Mouse (Mus musculus): ENCODE measurements around the gene Pikfyve. TPM values are rescaled to one million over a fixed set of nuclear protein-coding genes. Genes with fewer than 3 reads are reported as not detected.
"Not testable (repeated sequence)": the region's sequence is repeated elsewhere in the genome, so short reads cannot be mapped to it uniquely, and the experiment has no call there.

The Pikfyve gene
- total RNA-seq, 2 experiments from 2014 or later = 48.3 to 51.7 TPM

- peak; percentile 48 for TF ChIP-seq CTCF (IDR thresholded peaks at IDR 0.05)
- H3K27ac ChIP-seq = peak overlapping the region; percentile 66
- DNase-seq (ENCODE audit: extremely low spot score in 1 of 2, low spot score in 2 of 2) = no peak
- intact Hi-C loops (cut with DNase I) = no loop called here
- peak overlapping the region; percentile 59 for H3K4me3 ChIP-seq
These were observed 818 bp upstream of the Pikfyve start for GRCm38 (mm10) chr1:65185524-65186205.

- Histone ChIP-seq H3K27ac (peak overlapping the region; percentile 82), H3K4me3 (peak overlapping the region; percentile 59)
- intact Hi-C loops (cut with DNase I) = no loop called here
- no peak for DNase-seq (ENCODE audit: extremely low spot score in 1 of 2, low spot score in 2 of 2)
- TF ChIP-seq CTCF (IDR thresholded peaks at IDR 0.05) = no peak
These were observed 569 bp downstream of the Pikfyve start for GRCm38 (mm10) chr1:65187074-65187430.

GRCm38 (mm10) chr1:65190172-65190571 is 3.7 kb downstream of the Pikfyve start:
- no peak for DNase-seq (ENCODE audit: extremely low spot score in 1 of 2, low spot score in 2 of 2)
- TF ChIP-seq CTCF (IDR thresholded peaks at IDR 0.05) = no peak
- no peak overlapping the region for H3K4me3 ChIP-seq
- H3K27ac ChIP-seq = no peak overlapping the region
- intact Hi-C loops (cut with DNase I) = no loop called here

GRCm38 (mm10) chr1:65193226-65193625 is 6.7 kb downstream of the Pikfyve start:
- H3K27ac ChIP-seq = peak overlapping the region; percentile 7; the same call in 1 of the 2 replicates
- no peak for TF ChIP-seq CTCF (IDR thresholded peaks at IDR 0.05)
- no peak for DNase-seq (ENCODE audit: extremely low spot score in 1 of 2, low spot score in 2 of 2)
- intact Hi-C loops (cut with DNase I) = no loop called here
- no peak overlapping the region for H3K4me3 ChIP-seq

GRCm38 (mm10) chr1:65198425-65198824 is 11.9 kb downstream of the Pikfyve start:
- Histone ChIP-seq H3K27ac (no peak overlapping the region), H3K4me3 (no peak overlapping the region)
- no peak for DNase-seq (ENCODE audit: extremely low spot score in 1 of 2, low spot score in 2 of 2)
- intact Hi-C loops (cut with DNase I) = no loop called here
- TF ChIP-seq CTCF (IDR thresholded peaks at IDR 0.05) = no peak

GRCm38 (mm10) chr1:65198861-65199260 is 12.4 kb downstream of the Pikfyve start:
- DNase-seq (ENCODE audit: extremely low spot score in 1 of 2, low spot score in 2 of 2) = no peak
- no peak overlapping the region for H3K27ac ChIP-seq
- TF ChIP-seq CTCF (IDR thresholded peaks at IDR 0.05) = no peak
- no peak overlapping the region for H3K4me3 ChIP-seq
- intact Hi-C loops (cut with DNase I) = no loop called here

GRCm38 (mm10) chr1:65204299-65204698 is 17.8 kb downstream of the Pikfyve start:
- TF ChIP-seq CTCF (IDR thresholded peaks at IDR 0.05) = no peak
- Histone ChIP-seq H3K27ac (no peak overlapping the region), H3K4me3 (no peak overlapping the region)
- no peak for DNase-seq (ENCODE audit: extremely low spot score in 1 of 2, low spot score in 2 of 2)
- intact Hi-C loops (cut with DNase I) = no loop called here

- Histone ChIP-seq H3K4me3 (no peak overlapping the region), H3K27ac (no peak overlapping the region)
- no peak for TF ChIP-seq CTCF (IDR thresholded peaks at IDR 0.05)
- no peak for DNase-seq (ENCODE audit: extremely low spot score in 1 of 2, low spot score in 2 of 2)
- intact Hi-C loops (cut with DNase I) = no loop called here
These were observed 26.7 kb downstream of the Pikfyve start for GRCm38 (mm10) chr1:65213214-65213613.

GRCm38 (mm10) chr1:65217567-65217966 is 31.1 kb downstream of the Pikfyve start:
- Histone ChIP-seq H3K27ac (no peak overlapping the region), H3K4me3 (no peak overlapping the region)
- intact Hi-C loops (cut with DNase I) = no loop called here

GRCm38 (mm10) chr1:65217972-65218371 is 31.5 kb downstream of the Pikfyve start:
- no peak overlapping the region for H3K4me3 ChIP-seq
- DNase-seq (ENCODE audit: extremely low spot score in 1 of 2, low spot score in 2 of 2) = no peak
- intact Hi-C loops (cut with DNase I) = no loop called here
- TF ChIP-seq CTCF (IDR thresholded peaks at IDR 0.05) = no peak
- no peak overlapping the region for H3K27ac ChIP-seq

More at GRCm38 (mm10) chr1:65217567-65217966, 31.1 kb downstream of the Pikfyve start:
- DNase-seq (ENCODE audit: extremely low spot score in 1 of 2, low spot score in 2 of 2) = no peak
- no peak for TF ChIP-seq CTCF (IDR thresholded peaks at IDR 0.05)

GRCm38 (mm10) chr1:65223654-65224053 is 37.2 kb downstream of the Pikfyve start:
- DNase-seq (ENCODE audit: extremely low spot score in 1 of 2, low spot score in 2 of 2) = no peak
- no peak for TF ChIP-seq CTCF (IDR thresholded peaks at IDR 0.05)
- intact Hi-C loops (cut with DNase I) = no loop called here
- Histone ChIP-seq H3K27ac (no peak overlapping the region), H3K4me3 (no peak overlapping the region)

GRCm38 (mm10) chr1:65227681-65228080 is 41.2 kb downstream of the Pikfyve start:
- no peak for DNase-seq (ENCODE audit: extremely low spot score in 1 of 2, low spot score in 2 of 2)
- intact Hi-C loops (cut with DNase I) = no loop called here
- Histone ChIP-seq H3K4me3 (no peak overlapping the region), H3K27ac (no peak overlapping the region)
- no peak for TF ChIP-seq CTCF (IDR thresholded peaks at IDR 0.05)

- intact Hi-C loops (cut with DNase I); H3K27ac ChIP-seq; DNase-seq (ENCODE audit: extremely low spot score in 1 of 2, low spot score in 2 of 2): not testable (repeated sequence)
These were observed 43.3 kb downstream of the Pikfyve start for GRCm38 (mm10) chr1:65229768-65230167.

More at GRCm38 (mm10) chr1:65229768-65230167, 43.3 kb downstream of the Pikfyve start:
- not testable (repeated sequence) for H3K4me3 ChIP-seq

All from left cerebral cortex, adult 2 months (tissue).